Mouse (Mus musculus) cerebellum, adult 11-12 months (tissue): ENCODE data around the gene Cby1.
"Not testable (repeated sequence)": the region's sequence is repeated elsewhere in the genome, so short reads cannot be mapped to it uniquely, and the experiment has no call there.

Experiments used
- DNase-seq: peaks from one replicate; pipeline ENCODE4 v3.0.0; 2022

The Cby1 gene

GRCm38 (mm10) chr15:79658531-79659375, at the start of gene Cby1, which contains the start of gene Fam227a:
Cby1 (plus strand) TSS chr15:79659199.
Fam227a (minus strand) TSS chr15:79658956.
- peak; percentile 94 for DNase-seq

GRCm38 (mm10) chr15:79609226-79609625, 49.8 kb upstream of the Cby1 start:
- DNase-seq = no peak

- no peak for DNase-seq
Measured at GRCm38 (mm10) chr15:79615501-79615900, 43.5 kb upstream of the Cby1 start.

GRCm38 (mm10) chr15:79616729-79617128, 42.3 kb upstream of the Cby1 start:
- no peak for DNase-seq

DNA sequence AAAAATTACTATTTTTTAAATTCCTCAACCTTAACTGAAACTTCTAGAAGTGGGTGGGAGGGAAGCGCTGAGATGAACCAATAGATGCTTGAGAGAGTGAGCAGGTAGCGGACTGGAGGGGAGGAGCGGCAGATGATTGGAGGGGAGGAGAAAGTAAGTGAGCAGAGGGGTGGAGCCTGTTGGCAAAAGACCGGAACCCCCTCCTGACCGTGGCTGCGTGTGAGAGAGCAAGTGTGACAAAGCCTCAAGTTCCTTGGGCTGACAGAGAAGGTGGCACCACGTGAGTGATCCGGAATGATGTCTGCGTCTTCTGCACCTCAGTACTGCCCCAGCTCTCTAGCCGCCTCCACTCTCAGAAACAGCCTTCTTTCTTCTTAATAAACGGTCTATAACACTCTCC, 41.9 kb upstream of the Cby1 start:
- DNase-seq = no peak

GRCm38 (mm10) chr15:79618456-79618855, 40.5 kb upstream of the Cby1 start:
- DNase-seq = no peak

- DNase-seq = no peak
Measured at GRCm38 (mm10) chr15:79619770-79620414, 39.1 kb upstream of the Cby1 start.

GRCm38 (mm10) chr15:79630471-79630870, 28.5 kb upstream of the Cby1 start:
- no peak for DNase-seq

GRCm38 (mm10) chr15:79641135-79641817, 17.7 kb upstream of the Cby1 start:
- DNase-seq = no peak

DNA sequence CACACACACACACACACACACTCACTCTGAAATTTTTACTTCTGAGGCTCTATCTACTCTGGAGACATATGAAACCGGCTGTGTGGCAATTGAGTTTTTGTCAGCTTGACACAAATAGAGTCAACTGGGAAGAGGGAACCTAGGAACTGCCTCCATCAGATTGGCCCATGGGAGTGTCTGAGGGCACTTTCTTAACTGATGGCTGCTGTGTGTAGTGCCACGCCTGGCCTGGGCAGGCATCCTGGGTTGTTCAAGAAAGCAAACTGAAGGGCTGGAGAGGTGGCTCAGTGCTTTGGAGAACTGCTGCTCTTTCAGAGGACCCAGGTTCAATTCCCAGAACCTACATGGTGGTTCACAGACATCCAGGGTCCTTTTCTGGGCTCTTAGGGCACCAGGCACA, 13.5 kb upstream of the Cby1 start:
- DNase-seq = no peak

DNA sequence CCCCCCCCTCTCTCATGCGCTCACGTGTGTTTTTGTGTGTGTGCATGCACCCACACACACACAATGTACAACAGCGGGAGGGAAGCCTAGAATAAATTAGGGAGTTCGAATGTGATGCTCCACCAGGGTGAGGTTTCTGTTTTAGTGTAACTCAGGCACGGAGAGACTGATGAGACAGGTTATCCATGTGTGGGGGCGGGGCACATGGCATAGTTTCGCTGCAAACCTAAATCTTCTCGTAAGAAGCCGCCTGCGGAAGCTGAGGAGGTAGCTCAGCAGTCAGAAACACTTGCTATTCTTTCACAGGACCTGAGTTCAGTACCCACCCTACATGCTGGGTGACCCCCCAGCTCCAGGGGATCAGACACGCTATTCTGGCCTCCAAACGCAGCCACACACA, 10.9 kb upstream of the Cby1 start:
- DNase-seq = no peak

DNA sequence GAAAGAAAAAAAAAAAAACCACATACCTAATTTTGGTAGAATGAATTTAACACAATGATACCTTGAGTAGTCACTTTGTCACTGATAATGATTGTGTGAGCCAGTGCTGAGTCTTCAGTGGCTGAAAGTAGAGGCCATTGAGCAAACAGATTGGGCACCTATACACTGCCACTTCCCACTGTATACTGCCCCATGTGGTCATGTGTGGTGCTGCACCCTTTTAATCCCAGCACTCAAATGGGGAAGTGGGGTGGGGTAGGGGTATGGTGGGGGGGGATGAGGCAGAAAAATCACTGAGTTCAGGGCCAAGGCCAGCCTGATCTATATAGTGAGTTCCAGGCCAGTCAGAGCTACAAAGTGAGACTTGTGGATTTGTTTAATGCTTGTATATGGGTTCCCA, 8.4 kb upstream of the Cby1 start:
- DNase-seq = no peak

DNA sequence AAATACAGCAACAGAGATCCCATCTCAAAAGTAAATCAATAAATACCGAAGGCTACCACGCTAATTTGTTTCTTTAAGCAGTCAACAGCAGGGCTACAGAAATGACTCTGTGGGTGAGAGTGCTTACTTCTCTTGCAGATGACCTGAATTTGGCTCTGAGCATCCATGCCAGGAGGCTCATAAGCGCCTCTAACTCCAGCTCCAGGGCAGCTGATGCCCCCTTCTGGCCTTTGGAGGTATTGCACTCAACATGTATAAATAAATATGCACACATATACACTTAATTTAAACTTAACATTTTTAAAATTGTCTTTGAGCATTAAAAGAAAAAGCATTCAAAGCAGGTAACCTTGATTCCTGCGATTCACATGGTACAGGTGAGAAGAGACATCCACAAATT, 7.5 kb upstream of the Cby1 start:
- DNase-seq = no peak

DNA sequence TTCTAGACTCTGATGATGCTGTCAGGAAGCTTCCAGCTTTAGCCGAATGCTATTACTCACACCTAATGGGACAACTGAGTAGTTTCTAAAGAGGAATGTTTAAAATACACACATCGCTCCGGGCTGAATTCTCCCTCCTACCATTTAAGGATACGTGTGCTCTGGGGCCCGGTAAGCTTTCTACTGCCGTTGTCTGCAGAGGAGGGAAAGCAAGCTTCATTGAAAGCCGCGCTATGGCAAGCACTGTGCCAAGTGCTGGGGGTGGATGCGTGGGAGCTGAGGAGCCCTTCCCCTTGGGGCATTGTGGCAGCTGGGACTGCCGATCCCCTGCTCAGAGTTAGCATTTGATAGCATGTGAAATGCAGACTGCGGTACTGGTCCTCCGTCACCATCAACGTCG, 2.5 kb upstream of the Cby1 start:
- no peak for DNase-seq

GRCm38 (mm10) chr15:79657837-79658530, 1.0 kb upstream of the Cby1 start:
- DNase-seq = peak; percentile 81

GRCm38 (mm10) chr15:79661852-79662251, 2.9 kb downstream of the Cby1 start:
- DNase-seq = no peak

GRCm38 (mm10) chr15:79664666-79665065, 5.7 kb downstream of the Cby1 start:
- no peak for DNase-seq

DNA sequence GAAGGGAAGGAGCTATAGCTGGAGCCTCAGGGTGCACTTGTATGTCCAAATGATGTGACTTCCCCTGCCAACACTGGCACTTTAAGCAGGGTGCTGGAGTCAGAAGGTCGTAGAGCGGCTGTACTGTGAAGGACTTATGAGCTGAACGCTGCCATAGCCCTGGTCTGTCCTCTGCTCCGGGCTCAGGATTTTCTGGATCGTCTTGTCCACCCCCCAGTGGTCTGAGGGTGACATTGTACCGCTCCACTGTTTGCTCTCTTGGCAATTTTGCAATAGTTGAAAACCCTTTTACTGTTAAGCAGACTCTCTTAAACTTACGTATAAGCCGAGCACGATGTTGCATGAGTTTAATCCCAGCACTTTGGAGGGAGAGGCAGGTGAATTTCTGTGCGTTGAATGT, 10.2 kb downstream of the Cby1 start:
- DNase-seq = no peak

GRCm38 (mm10) chr15:79670249-79670971, 11.4 kb downstream of the Cby1 start, which contains the start of gene Tomm22:
Tomm22 (plus strand) TSS chr15:79670861.
- DNase-seq = peak; percentile 88

GRCm38 (mm10) chr15:79670972-79671299, 11.9 kb downstream of the Cby1 start:
- no peak for DNase-seq

DNA sequence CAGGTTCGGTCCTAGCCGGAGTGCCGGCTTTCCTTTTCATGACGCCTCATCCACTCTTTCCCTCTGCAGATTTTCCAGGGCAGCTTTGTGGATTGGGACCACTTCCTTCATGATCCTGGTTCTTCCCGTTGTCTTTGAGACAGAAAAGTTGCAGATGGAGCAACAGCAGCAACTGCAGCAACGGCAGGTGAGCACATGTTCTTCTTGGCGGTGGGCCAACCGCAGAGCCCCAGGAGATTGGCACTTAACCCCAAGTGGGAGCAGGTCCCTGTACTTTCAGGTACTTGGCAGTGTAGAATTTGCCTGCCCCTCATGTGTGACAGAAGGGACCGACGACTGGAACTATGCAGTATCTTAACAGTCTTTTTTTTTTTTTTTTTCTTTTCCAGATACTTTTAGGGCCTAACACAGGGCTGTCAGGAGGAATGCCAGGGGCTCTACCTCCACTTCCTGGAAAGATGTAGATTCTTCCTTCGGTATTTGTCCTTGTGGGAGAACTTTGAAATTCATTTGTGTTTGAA, 12.9 kb downstream of the Cby1 start:
- DNase-seq = not testable (repeated sequence)

DNA sequence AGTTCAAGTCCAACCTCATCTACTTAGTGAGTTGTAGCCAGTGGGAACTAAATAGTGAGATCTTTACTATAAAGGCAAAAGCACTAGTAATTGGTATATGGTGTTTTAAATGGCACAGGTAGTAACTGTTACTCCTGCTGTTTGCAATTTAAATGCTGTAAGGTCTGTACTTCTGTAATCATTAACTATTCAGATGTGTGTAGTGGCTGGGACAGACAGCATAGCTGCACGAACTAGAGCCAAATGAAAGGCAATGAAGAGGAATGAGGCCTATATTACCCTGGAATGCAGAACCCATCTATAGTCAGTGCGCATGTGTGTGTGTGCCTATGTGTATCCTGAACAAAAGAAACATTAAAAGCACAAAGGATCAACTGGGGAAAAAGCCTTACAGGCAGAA, 18.9 kb downstream of the Cby1 start:
- DNase-seq = no peak
